Comparison of ENCODE assay signal across 28 mouse cellular contexts in the genomic region with DNA sequence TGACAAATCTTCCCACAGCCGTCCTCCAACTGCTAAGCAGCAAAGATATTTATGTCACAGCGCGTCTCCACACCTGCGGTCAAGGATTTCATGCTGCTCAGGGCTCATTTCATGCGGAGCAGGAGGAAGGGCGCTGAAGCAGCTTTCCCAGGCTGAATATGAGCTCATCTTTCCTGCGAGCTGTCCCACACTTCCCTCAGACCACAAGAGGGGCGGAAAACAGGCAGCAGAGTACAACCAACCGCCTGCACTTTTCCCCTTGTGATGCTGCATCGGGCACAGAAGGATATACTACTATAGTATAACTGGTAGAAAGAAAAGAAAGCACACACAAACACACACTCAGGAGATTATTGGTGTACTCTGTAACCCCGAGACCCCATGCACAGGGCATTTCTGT. TPM values are rescaled to one million over a fixed set of nuclear protein-coding genes. Genes with fewer than 3 reads are reported as not detected.
A peak's percentile ranks its signal among the peaks of the same experiment; 100 is the strongest.
DNase-seq lines count a peak whose midpoint lies in the region; ATAC-seq and TF ChIP-seq lines count a peak whose summit lies in the region.
"Had no signal": no experiment of that assay in that cellular context is flagged by ENCODE, and none has a peak within 500 bp of the region (broad histone marks: within the 10 kb centered on the region; RNA-seq: fewer than 3 reads in every experiment).

No protein-coding gene starts in this region.

- H3K4me2 ChIP-seq in lung, embryonic 16.5 days (ENCODE audit: low read depth, low read length) = no peak overlapping the region
- H3K4me2 ChIP-seq in lung, postnatal 0 days (replicated peaks; ENCODE audit: low read depth, low read length) = no peak overlapping the region
- H3K4me2 ChIP-seq: hindbrain, embryonic 13.5 days; kidney, embryonic 15.5 days; limb, embryonic 13.5 days; liver, embryonic 12.5 days had no signal

- DNase-seq in gastrocnemius, adult 2 months = no peak
- DNase-seq in gastrocnemius, adult 8-10 months (ENCODE audit: low spot score in 2 of 2) = no peak
- DNase-seq in lung, postnatal 0 days (ENCODE audit: low spot score) = no peak
- peak; percentile 21 for DNase-seq in R1 (ENCODE audit: low read depth, low spot score)
- peak; percentile 34 for DNase-seq in mesoderm, embryonic 11.5 days (ENCODE audit: low read depth, low spot score)
- DNase-seq: adrenal gland, adult 8-10 months; cerebellum, adult 18-20 months; cerebellum, postnatal 25 days; forebrain, postnatal 0 days; heart, postnatal 36 days; kidney, adult 11 months; kidney, postnatal 36 days; lung, postnatal 4 days; thymus, adult 2 months; thymus, postnatal 4 days had no signal

- no peak for TF ChIP-seq EP300 in lung, postnatal 0 days (IDR thresholded peaks at IDR 0.05)

- no peak overlapping the region for H3K9ac ChIP-seq in lung, embryonic 16.5 days (ENCODE audit: low read length)
- H3K9ac ChIP-seq in lung, postnatal 0 days (replicated peaks; ENCODE audit: low read depth) = no peak overlapping the region
- H3K9ac ChIP-seq: forebrain, postnatal 0 days; hindbrain, embryonic 13.5 days; kidney, embryonic 15.5 days; limb, embryonic 13.5 days; liver, embryonic 12.5 days had no signal

- no peaks in the 10 kb centered on the region for H3K27me3 ChIP-seq in lung, embryonic 16.5 days (ENCODE audit: control insufficient read depth, insufficient read depth, low read depth, low read length)
- H3K27me3 ChIP-seq in lung, postnatal 0 days (replicated peaks; ENCODE audit: insufficient read depth, low read length) = no peaks in the 10 kb centered on the region
- H3K27me3 ChIP-seq: CH12.LX; hindbrain, embryonic 13.5 days; kidney, embryonic 15.5 days; limb, embryonic 13.5 days; liver, embryonic 12.5 days had no signal

- WGBS in lung, embryonic 16.5 days = 49% methylated on average over 11 of the region's 11 CpGs
- WGBS in lung, postnatal 0 days = 46% methylated on average over 11 of the region's 11 CpGs

- H3K27ac ChIP-seq in gastrocnemius, adult 2 months = no peak overlapping the region
- H3K27ac ChIP-seq in lung, embryonic 16.5 days (ENCODE audit: low read length) = no peak overlapping the region
- H3K27ac ChIP-seq in lung, postnatal 0 days (ENCODE audit: low read length) = no peak overlapping the region
- H3K27ac ChIP-seq: heart, embryonic 10.5 days; hindbrain, embryonic 13.5 days; kidney, embryonic 15.5 days; limb, embryonic 13.5 days; liver, embryonic 12.5 days; stomach, postnatal 0 days had no signal

- no peaks in the 10 kb centered on the region for H3K36me3 ChIP-seq in lung, embryonic 16.5 days (ENCODE audit: control insufficient read depth, insufficient read depth, low read length)
- H3K36me3 ChIP-seq in lung, postnatal 0 days (ENCODE audit: insufficient read depth, low read length) = no peaks in the 10 kb centered on the region
- H3K36me3 ChIP-seq: heart, embryonic 10.5 days; hindbrain, embryonic 13.5 days; kidney, embryonic 15.5 days; limb, embryonic 13.5 days; liver, embryonic 12.5 days had no signal

- 0 out of 2 replicates have a peak, but pooled peaks have one; percentile 17 for ATAC-seq in lung, embryonic 16.5 days (ENCODE audit: low read depth)
- no peak for ATAC-seq in lung, postnatal 0 days
- ATAC-seq in activated CD4-positive, CD25-positive, alpha-beta regulatory T cell, adult 4 months = no peak
- no peak for ATAC-seq in CD4-positive, CD25-positive, alpha-beta regulatory T cell, adult 4 months
- ATAC-seq: forebrain, postnatal 0 days; liver, embryonic 12.5 days had no signal

- H3K9me3 ChIP-seq in lung, embryonic 16.5 days (ENCODE audit: control insufficient read depth, low read length) = no peaks in the 10 kb centered on the region
- H3K9me3 ChIP-seq in lung, postnatal 0 days (ENCODE audit: low read length) = no peaks in the 10 kb centered on the region
- H3K9me3 ChIP-seq: heart, embryonic 10.5 days; hindbrain, embryonic 13.5 days; kidney, embryonic 15.5 days; limb, embryonic 13.5 days; liver, embryonic 12.5 days had no signal

- no peak for TF ChIP-seq CTCF in gastrocnemius, adult 2 months (IDR thresholded peaks at IDR 0.05)
- no peak for TF ChIP-seq CTCF in lung, postnatal 0 days (IDR thresholded peaks at IDR 0.05)

- H3K4me1 ChIP-seq in lung, embryonic 16.5 days (replicated peaks; ENCODE audit: control insufficient read depth, insufficient read depth, low read length) = no peaks in the 10 kb centered on the region; the same call in 1 of the 2 replicates
- H3K4me1 ChIP-seq in lung, postnatal 0 days (ENCODE audit: insufficient read depth, low read depth, low read length) = no peaks in the 10 kb centered on the region
- H3K4me1 ChIP-seq: heart, embryonic 10.5 days; hindbrain, embryonic 13.5 days; kidney, embryonic 15.5 days; limb, embryonic 13.5 days; liver, embryonic 12.5 days had no signal

- peak overlapping the region; percentile 24 for H3K4me3 ChIP-seq in gastrocnemius, adult 2 months
- H3K4me3 ChIP-seq in lung, embryonic 16.5 days (ENCODE audit: low read length) = no peak overlapping the region
- H3K4me3 ChIP-seq in lung, postnatal 0 days (ENCODE audit: low read depth, low read length) = no peak overlapping the region
- H3K4me3 ChIP-seq: heart, embryonic 10.5 days; hindbrain, embryonic 13.5 days; kidney, embryonic 15.5 days; limb, embryonic 13.5 days; liver, embryonic 12.5 days had no signal

- intact Hi-C loops in gastrocnemius, adult 2 months (cut with DNase I) = loop anchor here (10.0 kb wide), 1 partner anchor 226 kb away; no protein-coding TSS in a partner anchor

RNA-seq across cellular contexts. Expression of gene Calcr, which starts 23.2 kb away (rescaled TPM):
- under 1 TPM; 0.31 to 0.50 TPM for total RNA-seq in gastrocnemius, adult 2 months (2021)
- total RNA-seq in gastrocnemius, adult 8-10 months (2022) = under 1 TPM in 3 of 4 experiments, not detected in 1; 0.16 to 0.19 (median 0.19) TPM
- polyA plus RNA-seq in lung, embryonic 16.5 days (2015; fragmentation: Nextera tagmentation; extraction: Ambion mirVana) = 0.13 and 0.19 TPM in 2 replicates
- polyA plus RNA-seq in lung, postnatal 0 days (2015; fragmentation: Nextera tagmentation; extraction: Ambion mirVana) = 0.11 TPM in 1 of 2 replicates, not detected in the other
- not detected for polyA plus RNA-seq in activated CD4-positive, CD25-positive, alpha-beta regulatory T cell, adult 4 months (2017; shearing (Covaris generic))
- not detected for polyA plus RNA-seq in CD4-positive, CD25-positive, alpha-beta regulatory T cell, adult 4 months (2017; shearing (Covaris generic))
- total RNA-seq: adrenal gland, adult 8-10 months; CH12.LX; heart, postnatal 36 days; megakaryocyte-erythroid progenitor cell, adult 5-6 weeks; monocyte, adult 5-6 weeks; neutrophil, adult 5-6 weeks had no signal
- polyA plus RNA-seq: liver, embryonic 12.5 days had no signal

Comparison
In these comparisons a context has a peak if more than half of its experiments do, and no peak if none do; other contexts are left out.
1. DNase-seq: peak in R1 (single experiment) and mesoderm, embryonic 11.5 days (single experiment); none in gastrocnemius, adult 2 months (single experiment), gastrocnemius, adult 8-10 months (0 of 2) and lung, postnatal 0 days (single experiment).